Mouse (Mus musculus): ENCODE data around the gene Sept5. TPM values are rescaled to one million over a fixed set of nuclear protein-coding genes. Genes with fewer than 3 reads are reported as not detected.
A peak's percentile ranks its signal among the peaks of the same experiment; 100 is the strongest.

Gene Sept5
- total and polyA plus RNA-seq, 2 experiments from 2014 or later: 267 to 373 TPM

- Histone ChIP-seq H3K4me1 (ENCODE audit: insufficient read depth) (peaks cover 5% of the 10 kb centered on the region; the same call in 1 of the 2 replicates), H3K27me3 (ENCODE audit: insufficient read depth, low read length) (peaks cover 84% of the 10 kb centered on the region), H3K9ac (no peak overlapping the region), H3K9me3 (ENCODE audit: low read length) (no peaks in the 10 kb centered on the region), H3K27ac (ENCODE audit: low read depth, low read length) (no peak overlapping the region), H3K4me2 (ENCODE audit: low read depth) (no peak overlapping the region), H3K36me3 (ENCODE audit: insufficient read depth) (no peaks in the 10 kb centered on the region), H3K4me3 (ENCODE audit: low read depth, low read length) (no peak overlapping the region)
- ATAC-seq: no peak
- DNase-seq: no peak
- no peak for TF ChIP-seq CTCF (IDR thresholded peaks at IDR 0.05; ENCODE audit: low read depth)
- WGBS: 18% methylated on average over 9 of the region's 9 CpGs
These were observed 40.6 kb downstream of the Sept5 start for GRCm38 (mm10) chr16:18589080-18589621.

GRCm38 (mm10) chr16:18588738-18589055 is 41.1 kb downstream of the Sept5 start:
- DNase-seq: no peak
- H3K9ac ChIP-seq: no peak overlapping the region
- 5% methylated on average over 31 of the region's 31 CpGs for WGBS
- H3K4me2 ChIP-seq (ENCODE audit: low read depth): no peak overlapping the region
- H3K9me3 ChIP-seq (ENCODE audit: low read length): no peaks in the 10 kb centered on the region
- H3K27ac ChIP-seq (ENCODE audit: low read depth, low read length): no peak overlapping the region
- H3K4me1 ChIP-seq (ENCODE audit: insufficient read depth): peaks cover 5% of the 10 kb centered on the region; the same call in 1 of the 2 replicates
- ATAC-seq: no peak
- no peak for TF ChIP-seq CTCF (IDR thresholded peaks at IDR 0.05; ENCODE audit: low read depth)
- H3K27me3 ChIP-seq (ENCODE audit: insufficient read depth, low read length): peaks cover 88% of the 10 kb centered on the region
- H3K4me3 ChIP-seq (ENCODE audit: low read depth, low read length): no peak overlapping the region
- no peaks in the 10 kb centered on the region for H3K36me3 ChIP-seq (ENCODE audit: insufficient read depth)

GRCm38 (mm10) chr16:18587847-18588737 is 41.7 kb downstream of the Sept5 start:
- DNase-seq: no peak
- no peak overlapping the region for H3K9ac ChIP-seq
- H3K27me3 ChIP-seq (ENCODE audit: insufficient read depth, low read length): peaks cover 90% of the 10 kb centered on the region
- no peak overlapping the region for H3K27ac ChIP-seq (ENCODE audit: low read depth, low read length)
- H3K9me3 ChIP-seq (ENCODE audit: low read length): no peaks in the 10 kb centered on the region
- WGBS: 6% methylated on average over 57 of the region's 57 CpGs
- H3K4me1 ChIP-seq (ENCODE audit: insufficient read depth): peaks cover 5% of the 10 kb centered on the region; the same call in 1 of the 2 replicates
- ATAC-seq: peak; percentile 8; the same call in 1 of the 2 replicates
- H3K4me2 ChIP-seq (ENCODE audit: low read depth): no peak overlapping the region
- no peak overlapping the region for H3K4me3 ChIP-seq (ENCODE audit: low read depth, low read length)
- TF ChIP-seq CTCF (IDR thresholded peaks at IDR 0.05; ENCODE audit: low read depth): no peak
- no peaks in the 10 kb centered on the region for H3K36me3 ChIP-seq (ENCODE audit: insufficient read depth)

GRCm38 (mm10) chr16:18586906-18587546 is 42.7 kb downstream of the Sept5 start:
- Histone ChIP-seq H3K9ac (no peak overlapping the region), H3K9me3 (ENCODE audit: low read length) (no peaks in the 10 kb centered on the region), H3K4me1 (ENCODE audit: insufficient read depth) (peaks cover 5% of the 10 kb centered on the region; the same call in 1 of the 2 replicates), H3K27me3 (ENCODE audit: insufficient read depth, low read length) (peaks cover 94% of the 10 kb centered on the region), H3K4me2 (ENCODE audit: low read depth) (peak overlapping the region; percentile 57), H3K36me3 (ENCODE audit: insufficient read depth) (no peaks in the 10 kb centered on the region), H3K27ac (ENCODE audit: low read depth, low read length) (no peak overlapping the region), H3K4me3 (ENCODE audit: low read depth, low read length) (peak overlapping the region; percentile 37)
- no peak for TF ChIP-seq CTCF (IDR thresholded peaks at IDR 0.05; ENCODE audit: low read depth)
- 5% methylated on average over 28 of the region's 62 CpGs for WGBS
- ATAC-seq: no peak
- DNase-seq: no peak

- H3K9me3 ChIP-seq (ENCODE audit: low read length): no peaks in the 10 kb centered on the region
- H3K4me3 ChIP-seq (ENCODE audit: low read depth, low read length): peak overlapping the region; percentile 37
- no peak for ATAC-seq
- H3K4me1 ChIP-seq (ENCODE audit: insufficient read depth): peaks cover 5% of the 10 kb centered on the region; the same call in 1 of the 2 replicates
- 3% methylated on average over 82 of the region's 83 CpGs for WGBS
- 0 out of 2 replicates have a peak overlapping the region, but pooled peaks have one; percentile 14 for H3K9ac ChIP-seq
- DNase-seq: no peak
- no peak overlapping the region for H3K27ac ChIP-seq (ENCODE audit: low read depth, low read length)
- H3K36me3 ChIP-seq (ENCODE audit: insufficient read depth): no peaks in the 10 kb centered on the region
- H3K4me2 ChIP-seq (ENCODE audit: low read depth): peak overlapping the region; percentile 57
- peaks cover 96% of the 10 kb centered on the region for H3K27me3 ChIP-seq (ENCODE audit: insufficient read depth, low read length)
- TF ChIP-seq CTCF (IDR thresholded peaks at IDR 0.05; ENCODE audit: low read depth): no peak
These were observed 43.5 kb downstream of the Sept5 start for GRCm38 (mm10) chr16:18586076-18586905.

- no peak overlapping the region for H3K4me3 ChIP-seq (ENCODE audit: low read depth, low read length)
- H3K27me3 ChIP-seq (ENCODE audit: insufficient read depth, low read length): peaks cover 96% of the 10 kb centered on the region
- peaks cover 5% of the 10 kb centered on the region; the same call in 1 of the 2 replicates for H3K4me1 ChIP-seq (ENCODE audit: insufficient read depth)
- TF ChIP-seq CTCF (IDR thresholded peaks at IDR 0.05; ENCODE audit: low read depth): no peak
- no peak overlapping the region for H3K4me2 ChIP-seq (ENCODE audit: low read depth)
- ATAC-seq: no peak
- WGBS: 18% methylated on average over 10 of the region's 10 CpGs
- H3K9me3 ChIP-seq (ENCODE audit: low read length): no peaks in the 10 kb centered on the region
- H3K36me3 ChIP-seq (ENCODE audit: insufficient read depth): no peaks in the 10 kb centered on the region
- H3K27ac ChIP-seq (ENCODE audit: low read depth, low read length): no peak overlapping the region
- no peak for DNase-seq
- H3K9ac ChIP-seq: no peak overlapping the region
These were observed 44.1 kb downstream of the Sept5 start for GRCm38 (mm10) chr16:18585676-18586075.
